Mouse (Mus musculus) thymus, postnatal 36 days (tissue): Measurements from ENCODE around the gene Minos1.
A peak's percentile ranks its signal among the peaks of the same experiment; 100 is the strongest.

Experiments used
- DNase-seq, 2 experiments: peaks; one replicate each; pipeline ENCODE4 v3.0.0; 2022; ENCODE audit warnings: mixed read lengths in 2 of 2

Gene Minos1

DNA sequence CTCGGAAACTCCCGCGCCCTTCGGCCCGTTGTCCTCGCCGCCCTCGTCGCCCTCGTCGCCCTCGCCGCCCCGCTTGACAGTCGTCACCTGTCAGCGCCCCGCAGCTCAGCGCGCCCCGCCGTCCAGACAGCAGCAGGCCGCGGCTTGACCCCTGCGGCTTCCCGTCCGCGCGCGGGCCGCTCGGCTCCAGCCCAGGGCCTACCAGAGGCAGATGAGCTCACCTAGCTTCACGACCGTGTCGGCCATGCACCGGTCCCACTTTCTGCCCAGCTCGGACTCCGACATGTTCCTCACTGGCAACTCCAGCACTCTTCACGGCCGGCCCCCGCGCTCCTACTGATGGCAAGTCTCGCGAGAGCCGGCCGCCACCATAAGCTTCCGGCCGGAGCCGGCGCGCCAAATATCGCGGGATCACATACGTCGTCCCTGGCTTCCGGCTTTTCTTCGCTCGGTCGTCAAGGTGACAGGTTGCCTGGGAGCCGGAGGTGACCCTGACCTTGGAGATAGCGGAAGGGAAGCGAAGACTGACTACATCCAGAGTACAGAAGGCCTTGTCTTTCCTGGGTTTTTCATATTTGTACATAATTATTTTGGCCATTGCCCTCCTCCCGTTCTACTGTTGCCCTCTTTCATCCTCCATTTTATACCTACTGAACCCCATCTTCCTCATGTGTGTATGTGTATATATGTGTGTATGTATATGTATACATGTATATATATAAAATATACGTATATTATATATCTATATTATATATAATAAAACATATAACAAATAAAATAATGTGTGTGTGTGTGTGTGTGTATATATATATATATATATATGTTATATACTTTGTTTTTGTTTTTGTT lies at the start of gene Minos1:
Gene Minos1, minus strand, starts transcription at position 413 of the 849 bp plus-strand sequence.
- peak; percentile 96 for DNase-seq

DNA sequence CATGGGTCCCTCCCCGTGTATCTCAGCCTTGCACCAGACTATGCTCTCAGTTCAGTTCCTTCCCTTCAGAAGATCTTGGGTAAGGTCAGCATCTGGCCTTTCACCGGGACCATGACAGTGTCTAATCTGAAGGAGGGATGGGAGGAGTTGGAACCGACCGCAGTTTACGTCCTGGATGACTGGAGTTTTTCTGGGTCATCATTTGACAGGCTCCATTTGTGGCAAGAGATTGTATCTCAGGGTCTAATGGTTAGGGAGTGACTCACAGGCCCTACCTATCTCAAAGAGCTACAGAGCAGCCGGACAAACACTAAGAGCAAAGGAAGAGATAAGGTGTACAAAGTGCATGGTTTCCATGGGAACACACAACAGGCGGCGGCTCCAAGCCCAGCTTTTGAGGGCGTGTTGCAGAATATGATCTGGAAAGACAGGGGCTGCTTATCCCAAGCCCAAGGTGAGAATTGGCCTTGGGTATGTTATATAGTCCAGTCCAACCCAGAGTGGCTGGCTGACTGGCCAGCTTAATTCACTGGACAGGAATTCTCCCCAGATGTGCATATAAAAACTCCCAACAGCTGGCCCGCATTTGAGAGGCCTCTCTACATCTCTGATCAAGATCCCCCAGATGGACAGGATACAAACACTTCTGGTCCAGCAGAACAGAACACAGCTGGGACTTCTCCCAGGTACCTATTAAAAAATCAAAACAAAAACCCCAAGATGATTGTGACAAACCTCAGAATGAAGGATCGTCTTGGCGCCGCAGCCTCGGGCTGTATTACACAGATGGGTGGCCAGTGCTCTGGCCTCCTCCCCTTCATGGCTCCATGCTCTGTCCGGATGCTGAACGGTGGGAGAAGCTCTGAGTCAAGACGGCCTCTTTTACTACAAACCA lies 49.1 kb upstream of the Minos1 start:
- no peak for DNase-seq

DNA sequence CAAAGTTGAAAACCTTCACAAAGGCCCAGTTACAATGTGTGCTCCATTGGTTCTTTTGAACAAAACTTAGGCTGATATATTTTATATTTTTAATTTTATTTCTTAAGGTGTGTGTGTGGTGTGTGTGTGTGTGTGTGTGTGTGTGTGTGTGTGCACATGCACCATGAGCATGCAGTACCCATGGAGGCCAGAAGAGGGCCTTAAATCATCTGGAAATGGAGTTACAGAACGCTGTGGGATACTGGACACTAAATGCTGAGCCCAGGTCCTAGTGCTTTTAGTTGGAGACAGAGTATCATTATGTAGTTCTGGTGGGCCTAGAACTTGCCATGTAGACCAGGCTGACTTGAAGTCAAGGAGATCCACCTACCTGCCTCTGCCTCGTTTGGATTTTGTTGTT lies 48.3 kb upstream of the Minos1 start:
- no peak for DNase-seq

DNA sequence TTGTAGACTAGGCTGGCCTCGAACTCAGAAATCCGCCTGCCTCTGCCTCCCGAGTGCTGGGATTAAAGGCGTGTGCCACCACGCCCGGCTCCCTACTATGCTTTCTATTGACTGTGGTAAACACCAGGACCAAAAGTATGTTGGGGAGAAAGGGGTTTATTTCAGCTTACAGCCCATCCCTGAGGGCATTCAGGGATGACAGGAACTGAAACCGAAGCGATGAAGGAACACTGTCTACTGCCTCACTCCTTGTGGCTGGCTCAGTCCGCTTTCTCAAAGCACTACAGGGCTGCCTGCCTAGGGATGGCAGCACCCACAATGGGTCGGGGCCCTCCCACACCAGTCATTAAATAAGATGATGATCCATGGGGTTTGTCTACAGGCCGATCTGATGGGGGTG lies 47.5 kb upstream of the Minos1 start:
- no peak for DNase-seq

DNA sequence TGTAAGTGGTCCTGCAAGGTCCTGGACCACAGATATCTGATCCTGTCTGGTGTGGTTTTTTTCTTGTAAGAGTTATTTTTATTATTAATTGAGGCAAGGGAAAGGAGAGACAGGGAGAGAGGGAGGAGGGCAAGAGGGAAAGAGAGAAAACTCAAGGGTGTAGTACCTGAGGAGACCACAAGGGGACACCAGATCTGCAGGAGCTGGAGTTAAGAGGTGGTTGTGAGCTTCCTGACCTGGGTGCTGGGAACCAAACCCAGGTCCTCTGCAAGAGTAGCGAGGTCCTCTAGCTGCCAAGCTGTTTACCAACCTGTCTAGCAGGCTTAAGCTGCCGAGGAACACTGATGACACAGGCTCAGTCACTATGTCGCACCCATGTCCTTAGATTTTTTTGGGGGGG lies 47.0 kb upstream of the Minos1 start:
- no peak for DNase-seq

DNA sequence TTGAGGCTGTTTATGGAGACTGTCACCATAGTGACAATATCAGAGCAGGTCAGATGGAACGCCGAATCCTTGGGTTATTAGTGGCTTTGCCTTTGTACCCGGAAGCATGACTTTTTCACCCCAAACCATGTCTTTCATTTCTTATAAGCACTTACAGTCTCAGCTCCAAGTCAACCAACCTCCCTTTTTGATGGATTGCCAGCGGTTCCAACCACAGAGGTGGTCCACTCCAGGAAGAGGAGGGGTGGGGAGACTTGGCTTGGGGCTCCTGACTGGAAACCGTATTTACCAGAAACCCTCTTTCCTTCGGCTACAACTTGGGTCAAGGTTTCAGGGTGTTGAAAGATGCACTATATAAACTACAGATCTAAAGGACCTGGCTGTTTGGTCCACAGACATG lies 45.1 kb upstream of the Minos1 start:
- DNase-seq: no peak

DNA sequence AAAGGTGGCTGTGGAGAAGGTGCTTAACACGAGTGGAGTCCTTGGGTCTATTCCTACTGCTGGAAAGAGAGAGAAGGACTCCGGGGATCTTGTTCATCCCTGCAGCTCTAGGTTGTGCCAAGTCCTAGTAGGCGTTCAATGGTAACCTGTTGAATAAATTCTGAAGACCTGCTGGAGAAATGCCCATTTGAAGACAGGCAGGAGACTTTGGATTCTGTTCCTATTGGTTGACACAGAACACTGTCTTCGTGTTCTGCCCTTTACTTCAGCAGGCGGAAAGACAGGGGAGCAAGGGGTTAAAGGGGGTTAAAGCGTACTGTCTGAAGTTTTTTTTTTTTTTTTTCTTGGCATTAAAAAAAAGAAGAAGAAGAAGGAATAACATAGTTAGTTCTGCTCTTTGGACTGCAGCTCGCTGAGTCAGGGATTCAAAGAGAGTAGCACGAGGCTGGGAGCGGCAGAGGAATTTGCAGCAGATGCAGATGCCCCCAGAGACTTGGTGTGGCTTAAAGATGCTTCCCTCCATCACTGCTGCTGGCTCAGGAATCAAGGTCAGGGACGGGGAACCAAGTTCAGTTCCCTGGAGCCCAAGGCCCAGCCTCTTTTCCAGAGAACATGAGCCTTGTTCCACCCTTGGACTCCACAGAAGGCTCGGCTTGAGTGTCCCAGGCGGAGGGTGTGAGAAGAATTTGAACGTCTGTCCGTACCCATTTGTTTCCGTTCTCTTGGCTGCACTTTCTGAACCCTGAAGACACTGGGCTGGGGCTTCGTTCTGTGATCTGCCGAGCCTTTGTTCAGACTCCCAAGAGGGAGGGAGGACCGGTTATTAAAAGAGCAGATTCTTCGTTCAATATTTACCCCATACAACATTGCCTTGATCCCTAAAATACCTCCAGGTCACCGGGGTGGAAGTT lies 44.4 kb upstream of the Minos1 start:
- no peak for DNase-seq

DNA sequence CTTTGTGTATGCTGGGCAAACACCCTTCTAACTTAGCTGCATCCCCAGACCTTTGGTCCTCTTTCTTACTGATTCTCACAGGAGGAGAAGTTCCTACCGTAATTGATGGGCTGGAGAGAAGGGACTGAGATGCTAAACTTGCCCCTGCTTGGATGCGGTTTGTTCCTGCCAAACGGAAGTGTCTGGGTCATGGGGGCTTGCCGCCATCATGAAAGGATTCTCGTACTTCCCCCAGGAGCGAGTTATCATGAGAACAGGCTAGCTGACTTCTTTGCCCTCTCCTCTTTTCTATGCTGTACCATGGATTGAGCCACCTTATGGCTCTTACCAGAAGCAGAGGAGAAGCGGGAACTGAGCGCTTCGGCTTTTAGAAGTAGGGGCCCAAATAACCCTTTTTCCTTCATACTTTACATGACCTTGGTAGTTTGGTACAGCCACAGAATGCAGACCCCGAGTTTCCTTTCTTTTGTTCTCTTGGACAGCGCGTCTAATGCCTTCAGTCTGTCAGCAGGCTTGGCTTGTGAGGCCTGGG lies 38.9 kb upstream of the Minos1 start:
- DNase-seq: no peak

DNA sequence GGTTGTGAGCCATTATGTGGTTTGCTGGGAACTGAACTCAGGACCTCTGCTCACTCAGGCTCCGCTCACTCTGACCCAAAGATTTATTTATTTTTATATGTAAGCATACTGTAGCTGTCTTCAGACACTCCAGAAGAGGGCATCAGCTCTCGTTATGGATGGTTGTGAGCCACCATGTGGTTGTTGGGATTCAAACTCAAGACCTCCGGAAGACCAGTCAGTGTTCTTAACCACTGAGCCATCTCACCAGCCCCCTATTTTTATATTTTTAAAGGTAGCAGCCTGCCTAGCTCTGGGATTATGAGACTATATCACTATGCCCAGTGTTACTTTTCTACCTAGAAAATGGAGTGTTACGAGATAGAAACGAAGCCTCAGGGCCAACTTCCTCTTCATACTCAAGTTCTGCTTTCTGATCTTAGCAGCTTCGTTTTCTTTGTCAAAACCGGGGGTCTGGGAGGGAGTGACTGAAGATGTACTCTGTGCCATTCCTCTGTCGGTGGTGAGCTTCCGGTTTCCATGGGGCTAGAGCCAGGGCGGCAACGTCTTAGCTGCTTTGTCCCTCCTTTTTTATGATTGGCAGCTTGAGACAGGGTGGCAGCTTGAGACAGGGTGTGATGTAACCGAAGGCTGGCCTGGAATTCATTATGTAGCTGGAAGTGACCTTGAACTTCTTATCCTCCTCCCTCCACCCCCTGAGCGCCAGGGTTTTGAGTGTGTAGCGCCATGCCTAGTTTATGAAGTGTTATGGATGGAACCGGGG lies 38.3 kb upstream of the Minos1 start:
- DNase-seq: peak in 1 of 2 experiments; percentile 34

DNA sequence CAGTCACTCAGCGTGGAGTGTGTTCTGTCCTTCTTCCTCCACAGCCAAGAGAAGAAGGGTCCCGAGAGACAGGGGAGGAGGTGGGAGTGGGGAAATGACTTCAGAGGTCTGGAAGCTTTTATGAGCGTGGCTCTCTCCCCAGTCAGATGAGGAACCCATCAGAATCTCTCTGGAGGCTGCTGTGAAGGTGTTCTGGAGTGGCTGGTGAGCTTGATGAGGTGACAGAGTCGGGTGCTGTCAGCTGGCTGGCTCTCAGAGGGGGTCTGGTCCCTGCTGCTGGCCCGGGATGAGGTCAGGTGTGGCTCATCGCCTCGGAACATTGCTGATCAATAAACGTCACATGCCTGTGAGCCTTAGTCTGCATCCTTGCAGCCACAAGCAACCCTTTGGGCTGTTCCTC lies 36.2 kb upstream of the Minos1 start:
- DNase-seq: no peak

DNA sequence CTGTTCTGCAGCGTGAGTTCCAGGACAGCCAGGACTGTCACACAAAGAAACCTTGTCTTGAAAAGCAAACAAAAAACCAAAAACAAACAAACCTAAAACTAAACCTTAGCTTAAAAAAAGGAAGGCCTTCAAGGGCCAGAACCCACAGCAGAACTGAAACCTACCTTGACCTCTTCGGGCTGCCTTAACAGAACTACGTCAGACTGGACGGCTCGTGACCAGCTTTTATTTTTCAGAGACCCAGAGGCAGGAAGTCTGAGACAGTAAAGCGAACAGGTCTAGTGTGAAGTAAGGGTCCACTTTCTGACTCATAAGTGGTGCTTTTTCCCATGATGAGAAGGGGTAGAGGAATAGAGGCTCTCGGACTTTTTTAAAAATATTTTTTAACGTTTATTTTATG lies 35.3 kb upstream of the Minos1 start:
- no peak for DNase-seq

DNA sequence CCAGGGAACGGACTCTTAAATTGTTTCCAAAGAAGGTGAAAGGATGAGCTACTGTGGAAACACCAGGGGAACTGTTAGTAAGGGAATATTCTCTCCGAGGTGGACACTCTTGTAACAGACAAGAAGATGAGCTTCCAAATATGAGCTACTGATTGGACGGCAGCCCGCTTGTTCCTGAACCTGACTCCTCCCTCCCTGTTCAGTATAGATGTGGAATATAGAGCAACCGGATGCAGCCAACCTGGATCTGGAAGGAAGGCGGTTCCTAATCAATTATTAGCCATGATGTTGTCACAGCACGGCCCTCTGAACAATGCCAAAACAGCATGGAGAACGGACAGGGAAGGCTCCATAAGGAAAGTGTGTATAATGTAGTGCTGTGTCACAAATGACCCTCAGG lies 34.3 kb upstream of the Minos1 start:
- no peak for DNase-seq

DNA sequence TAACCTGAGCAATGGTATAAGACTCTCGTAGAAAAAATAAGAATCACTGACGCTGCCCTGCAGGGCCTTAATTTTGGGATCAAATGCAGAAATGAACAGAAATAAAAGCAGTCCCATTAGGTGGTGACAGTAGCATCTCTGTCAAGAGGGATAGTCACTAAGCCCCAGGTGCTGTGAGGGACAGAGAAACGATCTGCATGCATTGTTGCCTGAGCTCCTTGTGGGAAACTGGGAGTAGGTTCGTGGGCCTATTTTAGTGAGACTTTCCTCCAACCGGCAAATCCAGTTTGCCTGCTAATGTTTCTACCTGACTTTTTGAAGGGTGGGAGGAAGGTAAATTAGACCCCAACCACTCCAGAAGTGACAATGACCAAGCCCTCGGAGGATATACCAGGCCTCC lies 33.2 kb upstream of the Minos1 start:
- no peak for DNase-seq

DNA sequence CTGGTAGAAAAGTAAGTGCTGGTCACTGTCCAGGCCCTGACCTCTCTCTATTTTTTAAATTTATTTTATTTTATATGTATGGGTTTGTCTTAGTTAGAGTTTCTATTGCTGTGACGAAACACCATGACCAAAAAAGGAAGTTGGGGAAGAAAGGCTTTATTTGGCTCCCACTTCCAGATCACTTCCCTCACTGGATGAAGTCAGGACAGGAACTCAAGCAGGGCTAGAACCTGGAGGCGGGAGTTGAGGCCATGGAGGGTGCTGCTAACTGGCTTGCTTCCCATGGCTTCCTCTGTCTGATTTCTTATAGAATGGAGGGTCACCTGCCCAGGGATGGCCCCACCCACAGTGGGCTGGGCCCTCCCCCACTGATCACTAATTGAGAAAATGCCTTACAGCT lies 30.2 kb upstream of the Minos1 start:
- no peak for DNase-seq

DNA sequence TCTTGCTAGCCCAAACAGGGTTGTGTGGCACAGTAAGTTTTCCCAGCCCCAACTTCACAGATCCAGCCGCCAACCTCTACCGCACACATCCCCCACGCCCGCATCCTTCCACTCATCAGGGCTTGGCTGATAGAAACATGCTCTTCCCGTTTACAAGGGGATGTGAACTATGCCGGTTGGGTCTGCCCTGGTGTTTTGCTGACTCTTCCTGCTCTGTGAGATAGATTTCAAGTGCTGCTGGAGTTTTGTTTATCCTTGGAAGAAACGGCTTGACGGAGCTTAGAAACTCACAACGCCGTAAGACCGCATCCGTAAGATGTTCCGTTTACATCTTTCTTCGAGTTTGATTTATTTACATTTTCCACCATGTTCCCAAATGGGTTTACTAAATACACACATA lies 27.4 kb upstream of the Minos1 start:
- no peak for DNase-seq

DNA sequence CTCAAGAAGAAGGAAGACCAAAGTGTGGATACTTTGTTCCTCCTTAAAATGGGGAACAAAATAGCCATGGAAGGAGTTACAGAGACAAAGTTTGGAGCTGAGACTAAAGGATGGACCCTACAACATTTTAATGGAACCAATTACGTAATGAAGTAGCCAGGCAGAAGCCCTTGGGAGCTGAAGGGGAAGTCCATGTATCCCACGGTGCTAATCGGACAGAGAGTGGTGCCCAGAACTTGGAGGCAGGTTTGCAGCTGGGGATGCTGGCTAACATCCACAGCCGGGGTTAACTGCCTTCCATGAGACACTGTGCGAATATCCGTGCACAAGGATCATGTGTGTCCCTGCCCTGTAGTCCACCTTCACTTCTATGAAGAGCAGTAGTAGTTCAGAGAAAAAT lies 25.6 kb upstream of the Minos1 start:
- no peak for DNase-seq

DNA sequence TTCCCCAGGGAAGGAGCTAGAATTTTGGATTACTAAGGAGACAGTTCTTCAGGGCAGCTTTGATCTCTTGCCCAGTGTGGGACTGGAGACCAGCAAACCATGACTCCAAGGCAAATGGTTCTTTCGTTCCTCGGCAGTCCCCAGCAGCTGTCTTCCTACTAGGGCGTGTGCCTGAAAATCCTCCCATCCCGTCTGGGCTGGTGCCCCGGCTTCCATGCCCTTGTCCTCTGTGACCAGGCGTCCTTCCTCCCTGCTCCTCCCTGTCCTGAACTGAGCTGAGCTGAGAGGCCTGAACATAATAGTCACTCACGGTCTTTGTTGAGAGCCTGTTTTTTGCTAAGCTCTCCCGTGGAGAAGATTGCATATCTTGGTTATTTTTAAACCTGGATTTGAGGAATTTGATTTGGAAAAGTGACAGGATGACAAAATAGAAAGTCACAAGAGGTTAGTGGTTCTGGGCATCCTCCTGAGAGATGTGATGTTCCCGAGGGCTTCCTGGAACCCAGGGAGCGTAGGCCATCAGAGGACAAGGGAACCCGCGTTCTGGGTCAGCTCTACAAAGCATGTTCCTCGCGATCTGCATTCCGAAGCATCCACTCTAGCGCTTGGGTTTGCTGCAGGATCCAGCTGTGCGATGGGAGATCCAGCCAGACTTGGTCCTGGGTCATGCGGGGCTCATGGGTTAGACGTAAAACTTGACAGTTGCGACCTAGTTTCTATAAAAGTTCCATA lies 23.8 kb upstream of the Minos1 start:
- DNase-seq: no peak

DNA sequence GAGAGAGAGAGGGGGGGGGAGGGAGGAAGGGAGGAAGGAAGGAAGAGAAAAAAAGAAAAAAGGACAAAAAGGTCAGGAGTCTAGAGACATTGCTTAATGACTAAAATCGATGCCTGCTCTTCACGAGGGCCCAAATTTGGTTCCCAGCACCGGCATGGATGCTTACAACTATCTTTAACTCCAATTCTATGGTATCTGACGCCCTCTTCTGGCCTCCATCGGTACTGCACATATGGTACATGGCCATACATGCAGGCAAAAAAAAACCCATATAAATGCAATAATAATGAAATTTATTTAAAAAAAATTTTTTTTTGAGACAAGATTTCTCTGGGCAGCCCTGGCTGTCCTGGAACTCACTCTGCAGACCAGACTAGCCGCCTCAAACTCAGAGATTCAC lies 20.5 kb upstream of the Minos1 start:
- DNase-seq: no peak

DNA sequence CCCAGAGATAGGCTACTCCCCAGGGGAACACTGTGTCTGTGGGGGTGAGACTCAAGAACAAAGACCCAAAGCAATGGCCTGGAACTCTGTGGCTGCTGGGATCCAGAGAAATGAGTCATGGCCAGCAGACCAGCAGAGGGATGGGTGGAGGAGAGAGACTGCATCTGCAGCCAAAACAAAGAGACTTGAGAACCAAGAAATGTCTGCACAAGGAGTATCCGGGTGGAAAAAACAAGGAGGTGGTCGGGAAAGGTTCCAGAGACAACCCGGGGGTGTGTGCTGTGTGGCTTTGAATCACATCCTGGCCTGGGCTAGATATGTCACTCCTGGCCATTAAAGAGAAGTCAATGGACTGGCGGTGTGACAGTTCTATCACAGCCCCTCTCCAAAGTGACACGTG lies 15.8 kb upstream of the Minos1 start:
- no peak for DNase-seq

DNA sequence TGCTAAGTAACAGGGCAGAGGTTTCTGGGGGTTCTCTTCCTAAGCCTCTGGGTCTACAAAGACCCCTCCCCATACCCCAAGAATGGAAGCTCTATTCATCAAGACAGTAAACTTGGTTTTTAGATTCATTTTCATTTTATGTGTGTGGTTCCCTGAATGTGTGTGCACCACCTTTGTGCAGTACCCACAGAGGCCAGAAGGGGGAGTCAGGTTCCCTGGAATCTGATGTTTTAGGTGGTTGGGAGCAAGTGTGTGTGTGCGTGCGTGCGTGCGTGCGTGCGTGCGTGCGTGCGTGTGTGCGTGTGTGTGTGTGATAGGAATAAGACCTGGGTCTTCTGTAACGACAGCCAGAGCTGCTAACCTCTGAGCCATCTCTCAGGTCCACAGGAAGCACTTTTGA lies 14.2 kb upstream of the Minos1 start:
- no peak for DNase-seq

DNA sequence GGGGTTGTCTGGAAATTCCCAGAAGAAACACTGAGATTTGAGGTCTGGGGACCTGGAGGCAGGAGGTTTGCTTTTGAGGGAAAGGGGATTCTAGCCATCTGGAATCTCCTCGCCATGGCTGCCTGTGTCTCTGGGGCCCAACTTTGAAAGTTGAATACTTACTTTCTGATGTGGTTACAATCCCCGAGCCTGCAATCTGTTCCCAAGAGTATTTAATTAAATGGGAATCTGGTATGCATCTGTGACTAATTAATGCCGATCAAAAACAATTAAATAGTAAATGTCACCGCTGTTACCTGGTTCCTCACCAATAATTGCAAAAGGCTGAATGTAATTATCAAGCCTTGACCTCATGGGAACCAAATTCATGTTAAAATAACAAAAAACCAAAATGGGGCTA lies 13.7 kb upstream of the Minos1 start:
- DNase-seq: no peak
